Mouse (Mus musculus) olfactory bulb, adult 2 months (tissue): ENCODE results near the gene Ncoa4.

ENCODE experiments used
- CTCF ChIP-seq: fragments of 200-500 bp; IDR thresholded peaks from 2 replicates; pipeline ENCODE4 v1.5.1; 2012; ENCODE audit warnings: low read depth, mild to moderate bottlenecking, low read length, moderate library complexity; ENCODE audit not compliant: insufficient read depth
- POLR2A ChIP-seq: fragments of 200-500 bp; IDR thresholded peaks from 2 replicates; pipeline ENCODE4 v1.6.1; 2012; ENCODE audit warnings: mild to moderate bottlenecking, low read depth, low read length, moderate library complexity; ENCODE audit not compliant: insufficient read depth

DNA sequence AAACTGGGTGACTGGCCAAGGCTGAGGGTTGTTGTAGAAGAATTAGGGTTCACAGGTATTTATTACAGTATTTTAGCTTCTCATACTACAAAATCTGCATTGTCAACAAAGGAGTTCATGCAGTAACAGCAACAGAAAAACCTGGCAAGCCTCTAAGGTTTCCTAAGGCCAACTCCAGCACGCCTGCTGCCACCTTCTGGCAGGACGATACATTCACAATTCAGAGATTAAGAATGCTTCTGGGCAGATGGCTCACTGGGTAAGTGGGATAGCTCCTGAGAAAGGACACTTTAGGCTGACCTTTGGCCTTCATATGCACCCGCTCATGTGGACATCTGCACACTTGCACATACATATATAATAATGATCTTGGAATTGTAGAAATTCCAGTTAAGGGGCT lies 32.8 kb downstream of the Ncoa4 start:
- TF ChIP-seq POLR2A (no peak), CTCF (no peak)
